Mouse (Mus musculus) embryonic facial prominence, embryonic 14.5 days (tissue): ENCODE measurements at regions not wholly inside any gene's neighbourhood (a gene's known extent, or its start where the extent isn't known, plus 50 kb on each side); places are given as distances from the start of the nearest gene placed in this dataset.

Source experiments
- ATAC-seq: fragments of 200-750 bp; cut with Nextera tagmentation; 2 replicates; pipeline ENCODE4 v1.8.0; 2017; ENCODE audit warnings: low read depth, moderate number of reproducible peaks, moderate TSS enrichment
- DNase-seq: peaks from one replicate; pipeline ENCODE4 v3.0.0-alpha.2; 2015; ENCODE audit warnings: low spot score
- H3K27ac ChIP-seq: fragments of 300-500 bp; sonication (generic); replicated peaks from 2 replicates; pipeline ENCODE4 v1.5.1; 2014; ENCODE audit warnings: low read depth, mild to moderate bottlenecking, low read length, moderate library complexity
- H3K27me3 ChIP-seq: fragments of 300-500 bp; sonication (generic); replicated peaks from 2 replicates; pipeline ENCODE4 v1.6.1; 2014; ENCODE audit warnings: low read length; ENCODE audit not compliant: control insufficient read depth, insufficient read depth
- H3K36me3 ChIP-seq: fragments of 300-500 bp; sonication (generic); 2 replicates; pipeline ENCODE4 v1.6.1; 2014; ENCODE audit warnings: low read length, mixed read lengths; ENCODE audit not compliant: control insufficient read depth, insufficient read depth
- H3K4me1 ChIP-seq: fragments of 300-500 bp; sonication (generic); 2 replicates; pipeline ENCODE4 v1.6.1; 2014; ENCODE audit warnings: antibody characterized with exemption, low read length; ENCODE audit not compliant: control insufficient read depth, insufficient read depth
- H3K4me2 ChIP-seq: fragments of 300-500 bp; sonication (generic); 2 replicates; pipeline ENCODE4 v1.6.1; 2014; ENCODE audit warnings: low read depth, mild to moderate bottlenecking, low read length, moderate library complexity, mixed read lengths
- H3K4me3 ChIP-seq: fragments of 300-500 bp; sonication (generic); 2 replicates; pipeline ENCODE4 v1.5.1; 2014; ENCODE audit warnings: low read depth, mild to moderate bottlenecking, low read length
- H3K9ac ChIP-seq: fragments of 300-500 bp; sonication (generic); 2 replicates; pipeline ENCODE4 v1.6.1; 2014; ENCODE audit warnings: low read depth, mild to moderate bottlenecking, low read length, moderate library complexity, mixed read lengths
- H3K9me3 ChIP-seq: fragments of 300-500 bp; sonication (generic); 2 replicates; pipeline ENCODE4 v1.6.1; 2016; ENCODE audit warnings: low read length; ENCODE audit not compliant: control insufficient read depth
- WGBS: fragments of 180-500 bp; shearing (Covaris S2); extraction: QIAGEN DNeasy Blood & Tissue Kit; methylation state at CpG from one replicate; pipeline ENCODE4 v1.1.7; 2014; 5-methylcytosine and 5-hydroxymethylcytosine counted together

DNA sequence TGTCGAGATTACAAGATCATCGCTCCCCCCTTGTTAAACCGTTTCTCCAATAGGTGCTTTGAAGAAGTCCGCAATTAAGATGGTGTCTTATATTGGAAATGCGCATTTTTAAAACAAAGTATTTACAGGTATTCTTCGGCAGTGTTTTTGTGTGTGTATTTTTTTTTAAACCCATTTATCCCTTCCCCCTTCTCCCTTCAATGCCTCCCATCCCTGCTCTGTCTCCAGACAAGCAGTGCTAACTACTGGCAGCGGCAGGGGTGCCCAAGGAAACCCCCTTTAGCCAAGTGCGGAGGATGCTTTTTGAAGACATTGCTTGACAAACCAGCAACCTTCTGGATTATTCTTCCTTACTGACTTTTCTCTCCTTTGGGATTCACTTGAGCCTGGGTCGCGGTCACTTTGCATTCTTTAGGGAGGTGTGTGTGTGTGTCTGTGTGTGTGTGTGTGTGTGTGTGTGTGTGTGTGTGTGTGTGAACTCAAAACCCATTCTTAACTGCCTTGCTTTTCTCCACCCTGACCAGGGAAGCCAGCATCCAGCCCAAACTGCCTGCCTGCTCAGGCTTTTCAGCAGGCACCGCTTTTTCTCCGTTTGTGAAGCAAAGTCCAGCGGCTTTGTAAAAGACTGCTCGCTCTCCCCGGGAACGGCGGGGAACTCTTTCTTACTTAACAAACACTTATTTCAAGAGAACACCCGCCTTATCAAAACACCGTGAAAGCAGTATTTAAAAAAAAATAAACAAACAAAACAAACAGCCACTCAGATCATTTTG, 368.5 kb downstream of the Vrk1 start:
- peak overlapping the region; percentile 19; the same call in 1 of the 2 replicates for H3K9ac ChIP-seq
- H3K4me2 ChIP-seq, result peak overlapping the region; percentile 46
- peak; percentile 19 for DNase-seq
- peak overlapping the region; percentile 29 for H3K4me3 ChIP-seq
- 22% methylated on average over 19 of the region's 19 CpGs for WGBS
- no peak overlapping the region for H3K27ac ChIP-seq
- H3K9me3 ChIP-seq, result no peaks in the 10 kb centered on the region
- peaks cover 11% of the 10 kb centered on the region for H3K27me3 ChIP-seq
- H3K4me1 ChIP-seq, result no peaks in the 10 kb centered on the region
- no peak for ATAC-seq
- H3K36me3 ChIP-seq, result no peaks in the 10 kb centered on the region

DNA sequence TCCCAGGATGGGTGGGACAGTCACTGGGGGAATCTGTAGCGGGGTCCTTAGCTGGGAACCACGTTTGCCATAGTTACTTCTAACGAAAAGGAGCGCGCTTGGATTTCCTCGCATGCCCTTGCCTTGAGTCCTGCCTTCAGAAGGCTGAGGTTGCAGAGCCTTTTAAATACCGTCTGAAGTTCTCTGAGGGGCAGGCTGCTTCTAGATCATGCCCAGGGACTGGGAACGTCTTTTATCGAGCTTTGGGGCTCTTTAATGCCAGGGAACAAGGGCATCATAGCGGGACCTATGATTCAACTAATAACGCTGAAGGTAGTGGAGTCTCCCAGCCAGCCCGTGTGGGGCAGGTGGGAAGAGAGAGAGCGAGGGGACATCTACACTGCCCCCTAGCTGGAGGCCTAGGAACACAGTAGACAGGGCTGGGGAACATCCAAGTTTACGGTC, 369.1 kb downstream of the Vrk1 start:
- no peaks in the 10 kb centered on the region for H3K4me1 ChIP-seq
- peak; percentile 51 for DNase-seq
- no peaks in the 10 kb centered on the region for H3K36me3 ChIP-seq
- H3K9ac ChIP-seq, result peak overlapping the region; percentile 19; the same call in 1 of the 2 replicates
- WGBS, result 2% methylated on average over 14 of the region's 14 CpGs
- no peaks in the 10 kb centered on the region for H3K9me3 ChIP-seq
- H3K4me3 ChIP-seq, result peak overlapping the region; percentile 29
- peaks cover 11% of the 10 kb centered on the region for H3K27me3 ChIP-seq
- peak overlapping the region; percentile 46 for H3K4me2 ChIP-seq
- no peak overlapping the region for H3K27ac ChIP-seq
- 0 out of 2 replicates have a peak, but pooled peaks have one; percentile 62 for ATAC-seq

DNA sequence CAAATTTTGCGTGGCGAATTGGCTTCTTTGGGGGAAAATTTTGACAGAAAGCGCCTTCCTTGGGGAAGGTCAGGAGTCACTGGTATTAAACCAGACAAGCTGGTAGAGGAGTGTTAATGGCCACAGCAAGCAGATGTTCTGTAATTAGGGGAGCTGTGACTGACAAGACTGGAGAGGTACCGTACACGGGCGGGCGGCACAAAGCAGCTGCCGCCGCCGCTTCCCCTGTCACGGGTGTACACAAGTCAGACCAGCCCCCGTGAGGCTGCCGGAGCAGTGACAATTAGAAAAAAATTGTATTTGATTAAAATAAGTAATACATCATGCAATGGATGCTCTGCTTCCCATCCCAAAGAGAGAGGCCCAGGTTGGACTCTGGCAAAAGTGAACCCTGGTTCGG, 369.8 kb downstream of the Vrk1 start:
- ATAC-seq (no peak), DNase-seq (no peak)
- Histone ChIP-seq H3K9ac (no peak overlapping the region), H3K36me3 (no peaks in the 10 kb centered on the region), H3K4me2 (peak overlapping the region; percentile 46; the same call in 1 of the 2 replicates), H3K27ac (no peak overlapping the region), H3K4me3 (no peak overlapping the region), H3K27me3 (peaks cover 11% of the 10 kb centered on the region), H3K9me3 (no peaks in the 10 kb centered on the region), H3K4me1 (no peaks in the 10 kb centered on the region)
- 54% methylated on average over 14 of the region's 14 CpGs for WGBS

DNA sequence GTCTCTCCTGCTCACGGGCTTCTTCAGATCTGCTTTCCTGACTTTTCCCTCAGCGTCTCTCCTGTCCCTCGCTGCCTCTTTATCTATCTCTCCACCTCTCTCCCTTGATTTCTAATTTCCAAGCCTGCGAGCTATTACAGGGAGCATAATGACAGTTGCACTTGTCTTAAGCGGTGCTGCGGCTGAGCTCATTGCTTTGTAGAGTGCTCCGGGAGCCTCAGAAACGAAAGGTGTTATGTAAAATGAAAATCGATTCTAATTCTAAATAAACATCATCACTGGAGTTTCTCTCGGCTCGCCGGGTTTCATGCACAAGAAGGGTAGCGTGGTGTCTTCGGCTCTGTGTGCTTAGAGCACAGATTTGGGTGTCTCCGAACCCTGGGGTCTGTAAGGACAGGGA, 371.8 kb downstream of the Vrk1 start:
- ATAC-seq (no peak), DNase-seq (no peak)
- Histone ChIP-seq H3K4me3 (no peak overlapping the region), H3K36me3 (no peaks in the 10 kb centered on the region), H3K4me2 (no peak overlapping the region), H3K27me3 (peaks cover 11% of the 10 kb centered on the region), H3K9me3 (no peaks in the 10 kb centered on the region), H3K4me1 (no peaks in the 10 kb centered on the region), H3K9ac (no peak overlapping the region), H3K27ac (no peak overlapping the region)
- 81% methylated on average over 15 of the region's 15 CpGs for WGBS

DNA sequence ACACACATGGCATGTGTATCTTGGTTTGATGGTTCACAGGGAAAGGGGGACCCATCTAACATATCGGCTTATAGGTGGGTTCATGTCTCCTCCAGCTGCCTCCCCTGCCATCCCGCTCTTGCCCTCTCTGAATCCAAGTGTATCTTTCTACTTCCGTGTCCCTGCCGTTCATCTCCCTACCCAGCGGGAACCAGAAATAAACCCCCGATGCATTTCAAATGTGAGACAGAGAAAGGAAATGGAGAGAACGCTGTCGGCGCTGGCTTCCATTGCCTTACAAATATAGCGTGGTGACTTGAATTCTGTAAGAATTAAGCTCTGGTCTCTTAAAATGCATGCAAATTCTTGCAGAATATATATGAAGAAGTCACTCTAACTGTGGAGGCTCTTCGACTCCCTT, 379.2 kb downstream of the Vrk1 start:
- Histone ChIP-seq H3K27me3 (no peaks in the 10 kb centered on the region), H3K4me2 (no peak overlapping the region), H3K4me1 (no peaks in the 10 kb centered on the region), H3K36me3 (no peaks in the 10 kb centered on the region), H3K9ac (no peak overlapping the region), H3K27ac (no peak overlapping the region), H3K4me3 (no peak overlapping the region), H3K9me3 (no peaks in the 10 kb centered on the region)
- ATAC-seq, result no peak
- WGBS, result 91% methylated on average over 11 of the region's 11 CpGs
- DNase-seq, result no peak

DNA sequence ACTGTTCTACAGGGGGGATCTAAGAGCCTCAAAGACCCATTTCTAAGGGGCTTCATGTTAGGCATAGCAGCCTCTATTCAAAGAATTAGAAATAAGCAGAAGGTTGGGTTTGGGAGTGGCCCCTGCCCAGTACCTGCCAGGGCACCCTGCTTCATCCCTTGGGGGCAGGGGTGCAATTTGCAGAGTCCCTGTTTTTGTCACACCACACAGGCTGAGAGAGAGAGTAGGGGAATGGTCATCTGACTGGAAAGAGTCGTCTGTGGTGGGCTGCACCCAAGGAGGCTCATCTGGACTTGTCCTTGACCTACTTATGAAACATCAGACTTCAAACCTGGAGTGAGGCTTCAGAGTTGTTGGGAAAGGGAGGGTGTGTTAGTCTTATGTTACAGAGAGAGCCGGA, 382.3 kb downstream of the Vrk1 start:
- Histone ChIP-seq H3K27ac (no peak overlapping the region), H3K4me2 (no peak overlapping the region), H3K9ac (no peak overlapping the region), H3K4me1 (no peaks in the 10 kb centered on the region), H3K27me3 (no peaks in the 10 kb centered on the region), H3K36me3 (no peaks in the 10 kb centered on the region), H3K4me3 (no peak overlapping the region), H3K9me3 (no peaks in the 10 kb centered on the region)
- DNase-seq (no peak), ATAC-seq (no peak)
- 62% methylated on average over 2 of the region's 2 CpGs for WGBS

DNA sequence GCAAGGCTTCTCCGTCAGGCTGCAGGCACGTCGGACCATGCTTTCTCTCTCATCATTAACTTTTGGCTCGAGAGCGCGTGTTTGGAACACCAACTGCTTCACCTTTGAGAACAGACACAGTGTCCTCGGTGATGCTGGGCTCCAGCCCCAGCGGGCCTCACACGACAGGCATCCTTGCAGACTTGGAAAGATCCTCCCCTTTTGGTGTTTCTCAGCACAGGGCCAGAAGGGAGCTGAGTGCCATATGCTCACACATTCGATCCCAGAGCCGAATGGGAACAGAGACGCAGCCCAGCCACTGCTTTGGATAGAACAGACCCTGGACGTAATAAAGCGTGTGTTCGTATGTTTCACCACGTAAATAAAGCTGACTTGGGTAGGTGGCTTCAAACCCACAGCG, 389.1 kb downstream of the Vrk1 start:
- 85% methylated on average over 17 of the region's 17 CpGs for WGBS
- H3K36me3 ChIP-seq, result no peaks in the 10 kb centered on the region
- no peak overlapping the region for H3K4me3 ChIP-seq
- DNase-seq, result no peak
- H3K27ac ChIP-seq, result no peak overlapping the region
- no peak overlapping the region for H3K9ac ChIP-seq
- H3K4me1 ChIP-seq, result no peaks in the 10 kb centered on the region
- no peaks in the 10 kb centered on the region for H3K9me3 ChIP-seq
- no peaks in the 10 kb centered on the region for H3K27me3 ChIP-seq
- no peak overlapping the region for H3K4me2 ChIP-seq
- no peak for ATAC-seq

DNA sequence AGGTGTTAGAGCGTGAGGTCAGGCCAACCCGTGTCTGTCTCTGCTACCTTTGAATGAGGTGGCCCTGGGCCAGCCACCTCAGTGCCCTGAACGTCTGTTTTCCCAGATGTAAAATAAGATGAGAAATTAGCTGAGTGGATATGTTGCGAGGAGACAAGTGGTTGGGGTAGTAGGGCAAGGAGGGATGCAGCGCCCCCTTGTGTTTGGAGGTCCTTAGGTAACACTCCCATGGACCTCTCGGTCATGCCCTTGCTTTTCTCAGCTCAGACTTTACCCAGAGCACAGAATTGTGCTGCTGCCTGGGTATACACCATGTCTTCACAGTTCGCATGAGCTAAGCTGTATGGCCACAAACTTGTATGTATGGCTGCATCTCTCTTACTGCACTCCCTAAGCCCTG, 401.0 kb downstream of the Vrk1 start:
- no peaks in the 10 kb centered on the region for H3K4me1 ChIP-seq
- WGBS, result 84% methylated on average over 7 of the region's 7 CpGs

DNA sequence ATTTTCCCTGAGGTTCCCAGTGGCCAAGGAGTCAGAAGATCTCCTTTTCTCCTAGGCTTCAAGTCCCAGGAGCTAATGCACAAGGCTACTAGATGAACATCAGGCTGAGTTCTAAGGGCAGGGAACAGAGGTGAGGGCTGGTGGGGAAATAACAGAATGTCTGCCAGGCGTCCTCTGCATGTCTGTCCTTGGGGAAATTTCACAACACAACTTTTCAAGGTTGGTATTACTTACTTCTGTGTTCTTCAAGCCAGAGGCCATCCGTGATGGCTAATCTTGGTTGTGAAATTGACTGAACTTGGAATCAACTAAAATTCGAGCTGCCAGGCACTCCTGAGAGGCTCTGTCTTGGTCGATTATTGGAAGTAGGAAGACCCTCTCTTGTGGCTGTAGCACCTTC, 416.6 kb downstream of the Vrk1 start:
- 79% methylated on average over 4 of the region's 4 CpGs for WGBS
- Histone ChIP-seq H3K36me3 (no peaks in the 10 kb centered on the region), H3K27ac (no peak overlapping the region), H3K9ac (no peak overlapping the region), H3K4me1 (no peaks in the 10 kb centered on the region), H3K4me3 (no peak overlapping the region), H3K4me2 (no peak overlapping the region), H3K9me3 (no peaks in the 10 kb centered on the region), H3K27me3 (no peaks in the 10 kb centered on the region)
- DNase-seq (no peak), ATAC-seq (no peak)

More for the DNA sequence above, 401.0 kb downstream of the Vrk1 start:
- no peaks in the 10 kb centered on the region for H3K9me3 ChIP-seq
- H3K27me3 ChIP-seq, result no peaks in the 10 kb centered on the region
- H3K27ac ChIP-seq, result no peak overlapping the region
- no peaks in the 10 kb centered on the region for H3K36me3 ChIP-seq
- no peak overlapping the region for H3K9ac ChIP-seq
- DNase-seq, result no peak
- H3K4me2 ChIP-seq, result no peak overlapping the region
- H3K4me3 ChIP-seq, result no peak overlapping the region
- ATAC-seq, result no peak
